Mouse (Mus musculus): ENCODE results near the gene Spaca4.

The Spaca4 gene

DNA sequence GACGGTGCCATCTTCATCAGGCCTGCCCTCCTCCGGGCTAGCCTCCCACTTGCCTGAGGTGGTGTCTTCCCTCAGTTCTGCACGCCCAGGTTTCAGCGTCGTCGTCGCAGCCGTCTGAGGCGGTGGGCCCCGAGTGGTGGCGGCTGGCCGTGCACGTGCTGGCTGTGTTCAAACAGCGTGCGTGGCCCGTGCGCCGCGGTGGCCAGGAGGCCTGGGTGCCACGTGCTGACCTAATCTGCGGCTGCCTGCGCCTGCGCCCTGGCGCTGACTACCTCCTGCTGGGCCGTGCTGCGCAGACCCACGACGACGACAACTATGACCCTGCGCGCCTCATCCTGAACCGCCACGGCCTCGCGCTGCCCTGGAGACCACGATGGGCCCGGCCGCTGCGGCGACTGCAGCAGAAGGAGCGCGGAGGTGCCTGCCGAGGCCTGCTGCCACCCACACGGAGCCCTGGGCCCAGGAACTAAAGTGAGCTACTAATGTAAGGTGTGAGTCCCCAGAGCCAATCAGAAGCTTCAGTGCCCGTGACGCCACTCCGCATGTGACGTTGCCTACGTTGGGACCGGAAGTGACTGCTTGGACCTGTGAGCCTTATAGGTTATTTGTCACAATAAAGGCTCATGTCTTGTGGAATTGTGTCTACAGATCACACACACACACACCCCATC lies 31.6 kb downstream of the Spaca4 start, which contains the start of gene Sec1:
Gene Sec1 (minus strand): TSS at position 482 of the 671 bp plus-strand sequence.
- DNase-seq: no peak

DNA sequence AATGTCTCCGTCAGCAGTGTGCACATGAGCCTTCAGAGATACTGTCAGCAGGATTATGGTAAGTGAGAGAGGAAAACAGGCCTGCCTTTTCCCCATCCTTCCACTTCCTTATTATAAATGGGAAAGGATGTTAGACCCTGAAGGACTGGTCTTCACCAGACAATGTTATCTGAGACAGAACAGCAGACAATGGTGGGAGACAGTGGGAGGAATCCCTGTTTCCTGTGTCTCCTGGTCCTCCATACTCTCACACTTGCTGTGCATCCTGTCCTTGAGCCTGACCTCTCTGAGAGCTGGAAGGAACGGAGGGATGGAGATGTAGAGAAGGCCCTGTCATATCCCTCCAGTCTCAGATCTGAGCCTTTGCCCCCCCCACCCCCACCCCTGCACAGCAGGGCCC lies 33.2 kb downstream of the Spaca4 start:
- no peak for DNase-seq

GRCm38 (mm10) chr7:45689800-45690199 lies 35.8 kb downstream of the Spaca4 start:
- DNase-seq: no peak

DNA sequence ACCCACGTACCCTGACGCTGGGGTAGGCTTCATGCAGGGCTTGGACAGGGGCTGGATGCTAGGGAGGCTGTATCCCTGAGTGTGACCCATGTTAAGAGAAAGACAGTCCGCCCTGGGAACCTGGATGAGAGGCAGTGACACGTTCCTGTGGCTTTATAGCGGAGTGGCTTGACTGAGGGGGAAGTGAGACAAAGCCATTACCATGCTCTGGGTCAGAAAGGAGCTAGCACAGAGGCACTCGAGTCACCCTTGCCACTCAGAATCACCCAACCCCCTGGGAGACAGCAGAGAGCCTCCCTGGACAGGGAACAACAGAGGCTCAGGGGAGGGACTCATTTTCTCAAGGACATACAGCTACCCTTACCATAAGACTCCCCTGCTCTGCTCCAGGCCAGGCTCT lies 36.5 kb downstream of the Spaca4 start:
- DNase-seq: no peak

- DNase-seq: no peak
Measured at GRCm38 (mm10) chr7:45686841-45687240, 38.8 kb downstream of the Spaca4 start.

GRCm38 (mm10) chr7:45685811-45686210 lies 39.8 kb downstream of the Spaca4 start:
- no peak for DNase-seq

- DNase-seq: peak; percentile 50
Measured at GRCm38 (mm10) chr7:45683396-45684050, 42.1 kb downstream of the Spaca4 start, which contains the start of gene Ntn5. Gene Ntn5 (plus strand): TSS chr7:45684022.

- DNase-seq: peak; percentile 90
Measured at GRCm38 (mm10) chr7:45682144-45683126, 43.2 kb downstream of the Spaca4 start.

DNA sequence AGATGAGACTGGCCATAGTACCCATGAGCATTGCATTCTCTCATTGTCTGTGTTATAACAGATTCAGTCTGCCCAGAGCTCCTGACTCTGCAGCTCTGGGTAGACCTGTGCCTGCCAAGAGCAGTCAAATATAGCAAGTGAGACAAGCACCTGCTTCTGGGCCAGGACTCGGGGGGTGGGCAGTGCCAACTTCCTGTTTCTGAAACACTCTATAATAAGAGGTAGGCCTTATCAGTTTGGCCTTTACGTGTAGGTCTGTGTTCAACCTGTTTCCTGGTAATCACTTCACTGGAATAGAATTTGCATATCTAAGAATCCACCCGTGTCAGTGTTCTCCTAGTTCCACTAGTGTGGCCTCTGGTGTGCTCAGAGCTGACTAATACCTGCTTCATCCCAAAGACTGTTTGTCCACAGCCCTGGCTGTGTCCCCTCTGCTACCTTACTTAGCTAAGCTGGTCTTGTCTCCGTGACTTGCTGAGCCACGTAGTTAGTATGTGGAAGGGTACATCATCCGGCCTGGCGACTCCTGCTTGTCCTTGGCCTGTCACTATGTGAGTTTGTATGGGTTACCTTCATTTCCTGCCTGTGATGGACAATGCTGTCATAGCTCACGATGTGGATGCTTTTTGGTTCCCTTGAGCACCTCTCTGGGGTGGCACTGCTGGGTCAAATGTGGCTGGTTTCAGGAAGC lies 44.4 kb downstream of the Spaca4 start:
- DNase-seq: no peak

- DNase-seq: no peak
Measured at GRCm38 (mm10) chr7:45679966-45680621, 45.5 kb downstream of the Spaca4 start.

GRCm38 (mm10) chr7:45678513-45678912 lies 47.1 kb downstream of the Spaca4 start:
- no peak for DNase-seq

DNA sequence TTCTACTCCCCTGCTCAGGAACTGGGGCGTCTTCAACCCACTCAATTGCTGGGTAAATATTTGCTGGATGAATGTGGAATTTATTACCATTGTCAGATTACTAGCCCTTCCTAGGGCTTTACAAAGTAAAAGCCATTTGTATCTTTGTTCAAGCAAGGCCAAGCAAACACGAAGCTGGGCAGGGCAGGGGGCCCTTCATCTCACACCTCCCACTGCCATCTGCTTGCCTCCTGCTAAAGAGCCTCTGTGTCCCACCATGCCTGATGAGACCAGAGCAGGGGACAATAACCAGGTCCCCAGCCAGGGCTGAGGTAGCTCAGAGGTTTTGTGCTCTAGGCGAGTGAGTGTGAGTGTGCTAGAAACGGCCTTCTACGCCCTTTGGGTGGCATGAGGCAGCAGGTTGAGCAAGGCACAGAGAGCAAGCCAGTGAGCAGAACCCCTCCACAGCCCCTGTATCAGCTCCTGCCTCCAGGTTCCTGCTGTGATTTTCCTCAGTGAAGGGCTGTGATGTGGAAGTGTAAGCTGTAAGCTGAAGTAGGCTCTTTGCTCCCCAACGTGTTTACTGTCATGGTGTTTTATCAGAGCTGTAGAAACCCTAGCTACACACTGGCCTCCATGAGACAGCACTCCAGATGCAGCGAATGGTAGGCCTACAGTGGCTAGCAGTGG lies 47.9 kb downstream of the Spaca4 start:
- DNase-seq: no peak

Data from thymus, postnatal 14 days (tissue).